Mouse (Mus musculus) C2C12 (cell line): Measurements from ENCODE around the gene Cpt1b. TPM values are rescaled to one million over a fixed set of nuclear protein-coding genes. Genes with fewer than 3 reads are reported as not detected.

ENCODE experiments used
- H3K27me3 ChIP-seq: one replicate; pipeline ENCODE4 v1.6.1; 2011; ENCODE audit not compliant: control insufficient read depth, insufficient read depth, insufficient read length
- H3K36me3 ChIP-seq: one replicate; pipeline ENCODE4 v1.6.1; 2011; ENCODE audit not compliant: control insufficient read depth, insufficient read depth
- H3K4me3 ChIP-seq: one replicate; pipeline ENCODE4 v1.5.1; 2011; ENCODE audit warnings: mild to moderate bottlenecking, control low read depth; ENCODE audit not compliant: poor library complexity, insufficient read depth, severe bottlenecking
- H3K79me2 ChIP-seq: one replicate; pipeline ENCODE4 v1.6.1; 2011; ENCODE audit not compliant: control insufficient read depth, insufficient read depth
- H3K79me3 ChIP-seq: one replicate; pipeline ENCODE4 v1.6.1; 2011; ENCODE audit warnings: low read depth, control low read depth
- H3ac ChIP-seq: one replicate; pipeline ENCODE3; 2011; ENCODE audit warnings: low read depth; ENCODE audit not compliant: control insufficient read depth, insufficient read length
- CEBPB ChIP-seq: IDR thresholded peaks from one replicate; pipeline ENCODE4 v1.6.1; 2011; ENCODE audit warnings: low read depth, mild to moderate bottlenecking, control low read depth, moderate library complexity
- CTCF ChIP-seq: IDR thresholded peaks from one replicate; pipeline ENCODE4 v1.5.1; 2011; ENCODE audit not compliant: control insufficient read depth, insufficient read depth, insufficient read length
- FOSL1 ChIP-seq: IDR thresholded peaks from one replicate; pipeline ENCODE4 v1.8.0; 2011; ENCODE audit warnings: mild to moderate bottlenecking, low read length; ENCODE audit not compliant: poor library complexity, insufficient read depth, severe bottlenecking
- MAX ChIP-seq: IDR thresholded peaks from one replicate; pipeline ENCODE4 v1.6.1; 2011; ENCODE audit warnings: mild to moderate bottlenecking, control low read depth
- MYOD1 ChIP-seq: IDR thresholded peaks from one replicate; pipeline ENCODE4 v1.6.1; 2011; ENCODE audit warnings: low read depth; ENCODE audit not compliant: control insufficient read depth, insufficient read length
- MYOG ChIP-seq: IDR thresholded peaks from one replicate; pipeline ENCODE4 v1.6.1; 2011; ENCODE audit not compliant: control insufficient read depth, insufficient read length; ENCODE audit errors: extremely low read depth
- USF1 ChIP-seq: IDR thresholded peaks from one replicate; pipeline ENCODE4 v1.6.1; 2011; ENCODE audit warnings: low read depth, mild to moderate bottlenecking, control low read depth, moderate library complexity
- polyA plus RNA-seq: library from polyadenylated mRNA; unstranded; fragments of >200 nt; fragmentation: generic; extraction: Trizol; gene quantifications from one replicate; pipeline ENCODE4 v1.2.1, GENCODE M21; 2012; ENCODE audit warnings: missing spikeins

Gene Cpt1b
- polyA plus RNA-seq, 1 experiment: 2.5 TPM

GRCm38 (mm10) chr15:89459821-89460220 is 34.2 kb upstream of the Cpt1b start:
- no peak for TF ChIP-seq MAX
- no peak for TF ChIP-seq FOSL1
- H3ac ChIP-seq: no peak overlapping the region
- H3K79me2 ChIP-seq: no peaks in the 10 kb centered on the region
- H3K36me3 ChIP-seq: no peaks in the 10 kb centered on the region
- H3K79me3 ChIP-seq: no peaks in the 10 kb centered on the region
- H3K4me3 ChIP-seq: no peak overlapping the region
- peaks cover 75% of the 10 kb centered on the region for H3K27me3 ChIP-seq

- TF ChIP-seq FOSL1: no peak
- no peak for TF ChIP-seq USF1
- TF ChIP-seq MYOD1: no peak
- TF ChIP-seq CTCF: no peak
- TF ChIP-seq CEBPB: no peak
- TF ChIP-seq MAX: no peak
- no peak for TF ChIP-seq MYOG
- H3ac ChIP-seq: no peak overlapping the region
- H3K36me3 ChIP-seq: no peaks in the 10 kb centered on the region
- no peaks in the 10 kb centered on the region for H3K79me2 ChIP-seq
- no peak overlapping the region for H3K4me3 ChIP-seq
- H3K79me3 ChIP-seq: no peaks in the 10 kb centered on the region
- H3K27me3 ChIP-seq: peaks cover 76% of the 10 kb centered on the region
These were observed 33.3 kb upstream of the Cpt1b start for GRCm38 (mm10) chr15:89458942-89459341.

- Histone ChIP-seq H3K79me2 (no peaks in the 10 kb centered on the region), H3K27me3 (peaks cover 78% of the 10 kb centered on the region), H3K36me3 (no peaks in the 10 kb centered on the region), H3K79me3 (no peaks in the 10 kb centered on the region), H3ac (no peak overlapping the region), H3K4me3 (no peak overlapping the region)
- TF ChIP-seq CEBPB (no peak), CTCF (no peak), FOSL1 (no peak), MYOD1 (no peak), USF1 (no peak), MYOG (no peak), MAX (no peak)
These were observed 30.0 kb upstream of the Cpt1b start for GRCm38 (mm10) chr15:89455642-89456041.

- Histone ChIP-seq H3K79me3 (no peaks in the 10 kb centered on the region), H3K4me3 (no peak overlapping the region), H3ac (no peak overlapping the region), H3K27me3 (peaks cover 79% of the 10 kb centered on the region), H3K79me2 (no peaks in the 10 kb centered on the region), H3K36me3 (no peaks in the 10 kb centered on the region)
- no peak for TF ChIP-seq CEBPB
- TF ChIP-seq MAX: no peak
- TF ChIP-seq USF1: no peak
- no peak for TF ChIP-seq MYOD1
- no peak for TF ChIP-seq FOSL1
- no peak for TF ChIP-seq MYOG
These were observed 29.2 kb upstream of the Cpt1b start for GRCm38 (mm10) chr15:89454857-89455256.

- peaks cover 78% of the 10 kb centered on the region for H3K27me3 ChIP-seq
- no peaks in the 10 kb centered on the region for H3K36me3 ChIP-seq
- no peaks in the 10 kb centered on the region for H3K79me3 ChIP-seq
- no peak within 1 kb of the TSS for H3ac ChIP-seq
- no peak within 1 kb of the TSS for H3K4me3 ChIP-seq
- H3K79me2 ChIP-seq: no peaks in the 10 kb centered on the region
- TF ChIP-seq FOSL1 (no peak), USF1 (no peak), MAX (no peak), MYOG (no peak), CEBPB (no peak), MYOD1 (no peak)
These were observed 28.3 kb upstream of the Cpt1b start, which contains the start of gene Mapk8ip2 for GRCm38 (mm10) chr15:89453865-89454478. TSS of gene Mapk8ip2 (plus strand) at chr15:89453913.
